Mouse (Mus musculus) brain, embryonic 14.5 days (tissue): ENCODE results near the gene Megf11.

Experiments used
- CTCF ChIP-seq: fragments of 200-500 bp; IDR thresholded peaks from 2 replicates; pipeline ENCODE4 v1.5.1; 2012; ENCODE audit warnings: inconsistent platforms, mild to moderate bottlenecking, moderate library complexity, borderline replicate concordance; ENCODE audit not compliant: insufficient read depth, insufficient read length; ENCODE audit errors: extremely low read depth
- POLR2A ChIP-seq: fragments of 200-500 bp; IDR thresholded peaks from 2 replicates; pipeline ENCODE4 v1.6.1; 2012; ENCODE audit warnings: mild to moderate bottlenecking, inconsistent platforms, borderline replicate concordance; ENCODE audit not compliant: poor library complexity, insufficient read depth, insufficient read length, severe bottlenecking; ENCODE audit errors: extremely low read depth

DNA sequence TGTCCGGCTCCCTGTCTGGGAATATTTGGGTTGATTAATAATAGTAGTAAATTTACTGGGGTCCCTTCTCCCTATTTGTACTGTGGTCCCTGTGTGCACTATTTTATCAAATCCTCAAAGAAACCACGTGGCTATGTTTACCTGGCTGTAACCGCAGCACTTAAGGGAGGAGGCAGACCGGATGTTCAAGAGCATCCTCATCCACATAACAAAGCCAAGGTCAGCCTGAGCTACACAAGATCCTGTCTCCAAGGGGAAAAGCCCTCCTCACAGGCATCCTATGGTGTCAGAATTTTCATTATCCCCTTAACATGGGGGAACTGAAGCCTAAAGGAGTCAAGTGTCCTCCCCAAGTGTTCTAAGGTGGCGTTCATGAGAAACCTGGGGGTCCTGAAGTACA is 232.0 kb downstream of the Megf11 start:
- TF ChIP-seq POLR2A (no peak), CTCF (no peak)
